In the genomic region with DNA sequence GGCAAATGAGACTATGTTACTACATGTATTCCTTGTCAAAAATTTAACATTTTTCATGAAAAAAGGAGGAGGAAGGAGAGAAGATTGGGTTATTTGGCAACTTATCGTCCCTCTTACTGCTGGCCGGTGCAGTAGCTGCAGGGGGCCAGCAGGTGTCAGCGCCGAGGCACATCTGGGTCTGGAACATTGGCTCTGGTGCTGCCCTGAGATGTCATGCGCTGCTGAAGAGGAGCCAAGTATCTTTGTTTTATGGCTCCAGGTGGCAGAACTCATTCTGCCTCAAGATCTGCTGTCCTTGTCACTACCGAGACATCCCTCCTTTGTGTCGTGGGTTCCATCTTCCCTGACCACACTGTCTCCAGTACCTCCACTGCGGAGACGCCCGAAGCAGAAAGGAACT, we compare ENCODE assay signal across 9 mouse cellular contexts. TPM values are rescaled to one million over a fixed set of nuclear protein-coding genes. Genes with fewer than 3 reads are reported as not detected.
A peak's percentile ranks its signal among the peaks of the same experiment; 100 is the strongest.
DNase-seq lines count a peak whose midpoint lies in the region; ATAC-seq and TF ChIP-seq lines count a peak whose summit lies in the region.
"Had no signal": no experiment of that assay in that cellular context is flagged by ENCODE, and none has a peak within 500 bp of the region (broad histone marks: within the 10 kb centered on the region; RNA-seq: fewer than 3 reads in every experiment).

No protein-coding gene starts in this region.

- H3K27ac ChIP-seq in liver, embryonic 12.5 days: no peak overlapping the region
- no peak overlapping the region for H3K27ac ChIP-seq in embryonic facial prominence, embryonic 11.5 days (replicated peaks; ENCODE audit: low read depth, low read length)
- no peak overlapping the region for H3K27ac ChIP-seq in lung, embryonic 14.5 days (ENCODE audit: low read depth)
- H3K27ac ChIP-seq: embryonic facial prominence, embryonic 15.5 days had no signal

- no peak overlapping the region for H3K4me2 ChIP-seq in liver, embryonic 12.5 days
- no peak overlapping the region for H3K4me2 ChIP-seq in embryonic facial prominence, embryonic 11.5 days (ENCODE audit: low read depth, low read length)
- no peak overlapping the region for H3K4me2 ChIP-seq in lung, embryonic 14.5 days
- H3K4me2 ChIP-seq: embryonic facial prominence, embryonic 15.5 days had no signal

- peak; percentile 44 for DNase-seq in liver
- peak; percentile 67 for DNase-seq in MN1 (ENCODE audit: low spot score)
- DNase-seq in embryonic facial prominence, embryonic 11.5 days (ENCODE audit: low spot score): peak; percentile 60
- DNase-seq in induced T-regulatory cell, adult 2 months (ENCODE audit: low read depth): peak; percentile 75
- DNase-seq in lung, embryonic 14.5 days: peak; percentile 77
- peak; percentile 46 for DNase-seq in right cerebral cortex, adult 18-20 months
- no peak for DNase-seq in cerebellum, adult 9-10 months

- H3K4me1 ChIP-seq in liver, embryonic 12.5 days: no peaks in the 10 kb centered on the region
- no peaks in the 10 kb centered on the region for H3K4me1 ChIP-seq in embryonic facial prominence, embryonic 11.5 days (ENCODE audit: control insufficient read depth, insufficient read depth, low read length)
- no peaks in the 10 kb centered on the region for H3K4me1 ChIP-seq in lung, embryonic 14.5 days (ENCODE audit: insufficient read depth)

- TF ChIP-seq CTCF in lung, embryonic 14.5 days (IDR thresholded peaks at IDR 0.05; ENCODE audit: low read depth): peak; percentile 91

- no peaks in the 10 kb centered on the region for H3K27me3 ChIP-seq in liver, embryonic 12.5 days (replicated peaks)
- no peaks in the 10 kb centered on the region for H3K27me3 ChIP-seq in embryonic facial prominence, embryonic 11.5 days (ENCODE audit: control insufficient read depth, insufficient read depth, low read length)
- H3K27me3 ChIP-seq in lung, embryonic 14.5 days (ENCODE audit: insufficient read depth, low read length): no peaks in the 10 kb centered on the region
- H3K27me3 ChIP-seq: embryonic facial prominence, embryonic 15.5 days had no signal

- H3K9me3 ChIP-seq in liver, embryonic 12.5 days (replicated peaks): no peaks in the 10 kb centered on the region
- no peaks in the 10 kb centered on the region for H3K9me3 ChIP-seq in embryonic facial prominence, embryonic 11.5 days (replicated peaks; ENCODE audit: control insufficient read depth, low read length)
- no peaks in the 10 kb centered on the region for H3K9me3 ChIP-seq in lung, embryonic 14.5 days (ENCODE audit: low read depth, low read length)
- H3K9me3 ChIP-seq: embryonic facial prominence, embryonic 15.5 days had no signal

- H3K9ac ChIP-seq in liver, embryonic 12.5 days: no peak overlapping the region
- no peak overlapping the region for H3K9ac ChIP-seq in embryonic facial prominence, embryonic 11.5 days (replicated peaks; ENCODE audit: low read length)
- no peak overlapping the region for H3K9ac ChIP-seq in lung, embryonic 14.5 days
- H3K9ac ChIP-seq: embryonic facial prominence, embryonic 15.5 days had no signal

- no peaks in the 10 kb centered on the region; the same call in 1 of the 2 replicates for H3K36me3 ChIP-seq in liver, embryonic 12.5 days
- H3K36me3 ChIP-seq in embryonic facial prominence, embryonic 11.5 days (replicated peaks; ENCODE audit: control insufficient read depth, insufficient read depth, low read depth, low read length): no peaks in the 10 kb centered on the region
- H3K36me3 ChIP-seq in lung, embryonic 14.5 days (ENCODE audit: insufficient read depth): no peaks in the 10 kb centered on the region
- H3K36me3 ChIP-seq: embryonic facial prominence, embryonic 15.5 days had no signal

- no peak for ATAC-seq in liver, embryonic 12.5 days
- no peak for ATAC-seq in embryonic facial prominence, embryonic 11.5 days (replicated peaks; ENCODE audit: insufficient number of reproducible peaks, low FRiP score, low TSS enrichment, low read depth)
- ATAC-seq in lung, embryonic 14.5 days (ENCODE audit: insufficient read depth): peak; percentile 52

- no peak overlapping the region for H3K4me3 ChIP-seq in liver, embryonic 12.5 days
- H3K4me3 ChIP-seq in embryonic facial prominence, embryonic 11.5 days (ENCODE audit: low read depth, low read length): no peak overlapping the region
- H3K4me3 ChIP-seq in lung, embryonic 14.5 days (ENCODE audit: low read depth, low read length): no peak overlapping the region
- H3K4me3 ChIP-seq: embryonic facial prominence, embryonic 15.5 days had no signal

- WGBS in liver, embryonic 12.5 days (ENCODE audit: insufficient replicate concordance): 45% methylated on average over 10 of the region's 10 CpGs
- 47% methylated on average over 10 of the region's 10 CpGs for WGBS in embryonic facial prominence, embryonic 11.5 days
- 38% methylated on average over 10 of the region's 10 CpGs for WGBS in lung, embryonic 14.5 days

RNA-seq across cellular contexts. Expression of a gene that starts 12.8 kb away (rescaled TPM):
- 648 and 660 TPM in 2 replicates for polyA plus RNA-seq in liver, embryonic 12.5 days (2016; fragmentation: Nextera tagmentation; extraction: Ambion mirVana)
- 391 and 429 TPM in 2 replicates for polyA plus RNA-seq in embryonic facial prominence, embryonic 11.5 days (2014; fragmentation: Nextera tagmentation; extraction: Ambion mirVana)
- polyA plus RNA-seq in lung, embryonic 14.5 days (2014; fragmentation: Nextera tagmentation; extraction: Ambion mirVana): 391 and 408 TPM in 2 replicates

RNA-seq across cellular contexts. Expression of a gene that starts 54.0 kb away (rescaled TPM):
- polyA plus RNA-seq in liver, embryonic 12.5 days (2016; fragmentation: Nextera tagmentation; extraction: Ambion mirVana): 0.19 TPM in 1 of 2 replicates, not detected in the other
- polyA plus RNA-seq in embryonic facial prominence, embryonic 11.5 days (2014; fragmentation: Nextera tagmentation; extraction: Ambion mirVana): not detected in 2 replicates
- not detected in 2 replicates for polyA plus RNA-seq in lung, embryonic 14.5 days (2014; fragmentation: Nextera tagmentation; extraction: Ambion mirVana)
- polyA plus RNA-seq: embryonic facial prominence, embryonic 15.5 days had no signal

RNA-seq across cellular contexts. Expression of a gene that starts 54.1 kb away (rescaled TPM):
- polyA plus RNA-seq in liver, embryonic 12.5 days (2016; fragmentation: Nextera tagmentation; extraction: Ambion mirVana): not detected in 2 replicates
- polyA plus RNA-seq in embryonic facial prominence, embryonic 11.5 days (2014; fragmentation: Nextera tagmentation; extraction: Ambion mirVana): not detected in 2 replicates
- polyA plus RNA-seq in lung, embryonic 14.5 days (2014; fragmentation: Nextera tagmentation; extraction: Ambion mirVana): not detected in 2 replicates
- polyA plus RNA-seq: embryonic facial prominence, embryonic 15.5 days had no signal
